ENCODE assay signal across 14 mouse cellular contexts in the genomic region with DNA sequence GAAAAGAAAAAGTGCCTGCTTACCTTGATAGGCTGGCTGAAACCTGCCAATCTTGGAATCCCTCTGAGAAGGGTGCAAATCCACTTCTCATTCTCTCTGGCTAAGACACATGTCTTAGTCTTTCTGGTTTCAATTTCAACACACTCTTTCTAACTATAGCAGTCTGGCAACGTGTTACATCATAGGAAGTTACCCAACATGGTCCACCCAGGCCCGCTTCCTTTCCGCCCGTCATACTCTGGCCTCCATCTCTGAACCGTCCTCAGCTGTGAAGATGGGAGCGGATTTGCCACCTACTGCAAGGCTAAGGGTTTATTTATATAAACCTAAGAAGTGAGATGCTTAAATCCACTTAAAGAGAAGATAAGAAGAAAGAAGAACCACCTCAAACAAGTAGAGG. TPM values are rescaled to one million over a fixed set of nuclear protein-coding genes. Genes with fewer than 3 reads are reported as not detected.
DNase-seq lines count a peak whose midpoint lies in the region; ATAC-seq and TF ChIP-seq lines count a peak whose summit lies in the region.
"Had no signal": no experiment of that assay in that cellular context is flagged by ENCODE, and none has a peak within 500 bp of the region (broad histone marks: within the 10 kb centered on the region; RNA-seq: fewer than 3 reads in every experiment).

No protein-coding gene starts in this region.

- no peak overlapping the region for H3K27ac ChIP-seq in liver, embryonic 16.5 days (ENCODE audit: low read length)
- peak overlapping the region; percentile 99 for H3K27ac ChIP-seq in CH12.LX (ENCODE audit: insufficient read depth, low read depth)
- H3K27ac ChIP-seq in cerebellum, adult 2 months (ENCODE audit: insufficient read depth, low read length): no peak overlapping the region
- H3K27ac ChIP-seq in forebrain, embryonic 11.5 days (ENCODE audit: low read depth, low read length): no peak overlapping the region
- H3K27ac ChIP-seq: heart, adult 2 months; hindbrain, embryonic 12.5 days; kidney, embryonic 15.5 days; neural tube, embryonic 13.5 days had no signal

- no peak for DNase-seq in liver
- DNase-seq in CH12.LX (ENCODE audit: extremely low read depth): no peak
- peak; percentile 65 for DNase-seq in naive thymus-derived CD4-positive, alpha-beta T cell, adult 2 months (ENCODE audit: low read depth)
- DNase-seq in cerebellum, adult 2 months: no peak
- no peak for DNase-seq in left cerebral cortex, adult 18-20 months (ENCODE audit: low spot score in 2 of 2)
- DNase-seq in forebrain, embryonic 11.5 days (ENCODE audit: low spot score): no peak
- DNase-seq: right cerebral cortex, postnatal 14 days had no signal

- peaks cover 5% of the 10 kb centered on the region for H3K4me1 ChIP-seq in liver, embryonic 16.5 days (ENCODE audit: control insufficient read depth, low read depth, low read length)
- H3K4me1 ChIP-seq in CH12.LX (ENCODE audit: control insufficient read depth in 1 of 2, insufficient read depth in 2 of 2): peaks cover 12 to 36% of the 10 kb centered on the region in 2 experiments; a peak in 3 of 4 replicates
- 0 out of 2 replicates have a peak, but pooled peaks cover 3% of the 10 kb centered on the region for H3K4me1 ChIP-seq in cerebellum, adult 2 months (ENCODE audit: control insufficient read depth, insufficient read depth, low read length)
- H3K4me1 ChIP-seq in forebrain, embryonic 11.5 days (replicated peaks; ENCODE audit: control insufficient read depth, insufficient read depth, low read length): peaks cover 4% of the 10 kb centered on the region; the same call in 1 of the 2 replicates

- dilution Hi-C loops in CH12.LX (cut with MboI; ENCODE audit: extremely low pct_ligation_motif_present, extremely low pct_unique_long_range_greater_than_20kb, low sequenced_read_pairs): no loop called here

- peaks cover 10% of the 10 kb centered on the region for H3K79me2 ChIP-seq in CH12.LX (replicated peaks; ENCODE audit: control insufficient read depth, extremely low read depth, insufficient read depth, poor library complexity, severe bottlenecking)

- ATAC-seq in liver, embryonic 16.5 days (ENCODE audit: low read depth): peak; percentile 20; the same call in 1 of the 2 replicates
- ATAC-seq in granulocyte monocyte progenitor cell, adult 5-6 weeks (replicated peaks; ENCODE audit: poor library complexity, severe bottlenecking): peak; percentile 61
- no peak for ATAC-seq in forebrain, embryonic 11.5 days (replicated peaks; ENCODE audit: low FRiP score)

- H3K4me2 ChIP-seq in liver, embryonic 16.5 days (ENCODE audit: low read depth, low read length): no peak overlapping the region
- peak overlapping the region; percentile 46; the same call in 1 of the 2 replicates for H3K4me2 ChIP-seq in CH12.LX (ENCODE audit: insufficient read depth, low read depth, poor library complexity, severe bottlenecking)
- H3K4me2 ChIP-seq in forebrain, embryonic 11.5 days (ENCODE audit: low read depth, low read length, severe bottlenecking): no peak overlapping the region
- H3K4me2 ChIP-seq: hindbrain, embryonic 12.5 days; kidney, embryonic 15.5 days; midbrain, embryonic 11.5 days; neural tube, embryonic 13.5 days had no signal

- peak; percentile 61 for TF ChIP-seq POLR2A in CH12.LX (IDR thresholded peaks at IDR 0.05; ENCODE audit: low read depth, low read length)
- no peak for TF ChIP-seq POLR2A in cerebellum, adult 2 months (IDR thresholded peaks at IDR 0.05; ENCODE audit: borderline replicate concordance, insufficient read depth, low read length)

- no peak for TF ChIP-seq CTCF in CH12.LX (conservative IDR thresholded peaks at IDR 0.05 in 1 of 2, IDR thresholded peaks at IDR 0.05 in 1 of 2; ENCODE audit: low read depth in 2 of 2, low read length in 2 of 2)
- no peak for TF ChIP-seq CTCF in cerebellum, adult 2 months (IDR thresholded peaks at IDR 0.05; ENCODE audit: borderline replicate concordance, insufficient read depth, low read depth, low read length)

- H3K9me3 ChIP-seq in liver, embryonic 16.5 days (replicated peaks; ENCODE audit: control insufficient read depth, low read length): no peaks in the 10 kb centered on the region
- no peaks in the 10 kb centered on the region for H3K9me3 ChIP-seq in CH12.LX (replicated peaks; ENCODE audit: low read length)
- no peaks in the 10 kb centered on the region for H3K9me3 ChIP-seq in forebrain, embryonic 11.5 days (ENCODE audit: control insufficient read depth, low read length)
- H3K9me3 ChIP-seq: hindbrain, embryonic 12.5 days; kidney, embryonic 15.5 days; neural tube, embryonic 13.5 days had no signal

- H3K36me3 ChIP-seq in liver, embryonic 16.5 days (ENCODE audit: control insufficient read depth, insufficient read depth): no peaks in the 10 kb centered on the region
- peaks cover 7 to 16% of the 10 kb centered on the region in 2 experiments for H3K36me3 ChIP-seq in CH12.LX (replicated peaks in 1 of 2; ENCODE audit: control insufficient read depth in 1 of 2, insufficient read depth in 1 of 2, low read length in 1 of 2)
- no peaks in the 10 kb centered on the region for H3K36me3 ChIP-seq in forebrain, embryonic 11.5 days (ENCODE audit: control insufficient read depth, insufficient read depth, low read length)
- H3K36me3 ChIP-seq: hindbrain, embryonic 12.5 days; kidney, embryonic 15.5 days; neural tube, embryonic 13.5 days had no signal

- peaks cover 9% of the 10 kb centered on the region for H3K27me3 ChIP-seq in liver, embryonic 16.5 days (ENCODE audit: control insufficient read depth, insufficient read depth, low read depth, low read length)
- no peaks in the 10 kb centered on the region for H3K27me3 ChIP-seq in CH12.LX (replicated peaks)
- no peaks in the 10 kb centered on the region for H3K27me3 ChIP-seq in cerebellum, adult 2 months (ENCODE audit: control insufficient read depth, insufficient read depth, low read length)
- no peaks in the 10 kb centered on the region for H3K27me3 ChIP-seq in forebrain, embryonic 11.5 days (ENCODE audit: control insufficient read depth, insufficient read depth, low read length)
- H3K27me3 ChIP-seq: kidney, embryonic 15.5 days; neural tube, embryonic 13.5 days had no signal

- TF ChIP-seq RAD21 in CH12.LX (IDR thresholded peaks at IDR 0.05; ENCODE audit: low read depth, low read length): no peak

- no peak; the same call in 1 of the 2 replicates for TF ChIP-seq EP300 in CH12.LX (IDR thresholded peaks at IDR 0.05; ENCODE audit: low read length)

- H3K4me3 ChIP-seq in liver, embryonic 16.5 days (ENCODE audit: low read depth, low read length): no peak overlapping the region
- peak overlapping the region in 1 of 3 experiments; percentile 63 for H3K4me3 ChIP-seq in CH12.LX (replicated peaks in 1 of 3; ENCODE audit: low read depth in 2 of 3, low read length in 2 of 3, poor library complexity in 1 of 3)
- H3K4me3 ChIP-seq in cerebellum, adult 2 months (replicated peaks; ENCODE audit: insufficient read depth, low read depth, low read length): no peak overlapping the region
- H3K4me3 ChIP-seq in forebrain, embryonic 11.5 days (ENCODE audit: low read depth, low read length): no peak overlapping the region
- H3K4me3 ChIP-seq: heart, adult 2 months; hindbrain, embryonic 12.5 days; kidney, embryonic 15.5 days; neural tube, embryonic 13.5 days had no signal

- 47% methylated on average over 6 of the region's 6 CpGs for WGBS in liver, embryonic 16.5 days (ENCODE audit: insufficient replicate concordance)
- WGBS in cerebellum, adult 2 months: 91% methylated on average over 6 of the region's 6 CpGs
- WGBS in forebrain, embryonic 11.5 days: 87% methylated on average over 6 of the region's 6 CpGs

- in situ Hi-C loops in CH12.LX (cut with MboI; ENCODE audit: low pct_ligation_motif_present, low pct_unique_long_range_greater_than_20kb, low sequenced_read_pairs): loop anchor here (5.0 kb wide), 1 partner anchor 36 kb away; no protein-coding TSS in a partner anchor

- no peak overlapping the region for H3K9ac ChIP-seq in liver, embryonic 16.5 days (ENCODE audit: low read depth, low read length)
- peak overlapping the region; percentile 70; the same call in 1 of the 2 replicates for H3K9ac ChIP-seq in CH12.LX (ENCODE audit: insufficient read depth, low read depth)
- H3K9ac ChIP-seq in forebrain, embryonic 11.5 days (ENCODE audit: low read length): no peak overlapping the region
- H3K9ac ChIP-seq: hindbrain, embryonic 12.5 days; kidney, embryonic 15.5 days; neural tube, embryonic 13.5 days had no signal

TF ChIP-seq in CH12.LX, 34 proteins besides CTCF, POLR2A, EP300 and RAD21 (continues in another document):
- TF ChIP-seq POLR2AphosphoS2 (IDR thresholded peaks at IDR 0.05; ENCODE audit: low read depth, low read length) (peak; percentile 55; the same call in 1 of the 2 replicates), USF1 (IDR thresholded peaks at IDR 0.05; ENCODE audit: low read depth, low read length) (no peak), MAZ (IDR thresholded peaks at IDR 0.05; ENCODE audit: low read depth, low read length) (peak; percentile 73; the same call in 1 of the 2 replicates), ETS1 (conservative IDR thresholded peaks at IDR 0.05; ENCODE audit: low read depth, low read length) (peak; percentile 90), PAX5 (IDR thresholded peaks at IDR 0.05; ENCODE audit: low read length) (no peak), MEF2A (IDR thresholded peaks at IDR 0.05; ENCODE audit: borderline replicate concordance, low read depth, low read length) (peak; percentile 95), KAT2A (IDR thresholded peaks at IDR 0.05; ENCODE audit: insufficient replicate concordance, low read length) (0 out of 2 replicates have a peak, but pooled peaks have one; percentile 62), IRF4 (IDR thresholded peaks at IDR 0.05; ENCODE audit: low read depth, low read length) (peak; percentile 91), TCF12 (IDR thresholded peaks at IDR 0.05; ENCODE audit: low read depth, low read length) (peak; percentile 80), JUND (conservative IDR thresholded peaks at IDR 0.05; ENCODE audit: low read depth, low read length) (0 out of 2 replicates have a peak, but pooled peaks have one; percentile 45), NELFE (IDR thresholded peaks at IDR 0.05; ENCODE audit: low read depth, low read length) (peak; percentile 48; the same call in 1 of the 2 replicates), RCOR1 (conservative IDR thresholded peaks at IDR 0.05; ENCODE audit: low read depth, low read length) (no peak), BHLHE40 (IDR thresholded peaks at IDR 0.05; ENCODE audit: low read depth, low read length) (peak; percentile 56)

RNA-seq across cellular contexts. Expression of a gene that starts 3.7 kb away (rescaled TPM):
- polyA plus RNA-seq in liver, embryonic 16.5 days (2015; fragmentation: Nextera tagmentation; extraction: Ambion mirVana): 7.2 and 8.0 TPM in 2 replicates
- 15.9 and 16.6 TPM in 2 replicates for total RNA-seq in CH12.LX (2012; rRNA removed)
- 5.2 and 7.0 TPM in 2 replicates for total RNA-seq in CH12.LX (2014; rRNA removed)
- 26.1 and 29.2 TPM in 2 replicates for polyA plus RNA-seq in CH12.LX (2012; ENCODE audit: insufficient read length, low read depth)
- 44.6 and 45.0 TPM in 2 replicates for total RNA-seq in granulocyte monocyte progenitor cell, adult 5-6 weeks (2014; fragmentation: Nextera tagmentation)
- total RNA-seq in granulocyte monocyte progenitor cell, adult 5-6 weeks (2017): 15.5 and 15.7 TPM in 2 replicates
- 14.8 and 16.3 TPM in 2 replicates for polyA plus RNA-seq in cerebellum, adult 2 months (2012; rRNA removed)
- 10 to 100 TPM; 32.7 to 35.0 TPM for total RNA-seq in left cerebral cortex, adult 18-20 months (2021)
- polyA plus RNA-seq in forebrain, embryonic 11.5 days (2014; fragmentation: Nextera tagmentation; extraction: Ambion mirVana): 26.8 and 28.9 TPM in 2 replicates
